Mouse (Mus musculus) brain, embryonic 14.5 days (tissue): Measurements from ENCODE around the gene Retreg1.

Experiments used
- CTCF ChIP-seq: fragments of 200-500 bp; IDR thresholded peaks from 2 replicates; pipeline ENCODE4 v1.5.1; 2012; ENCODE audit warnings: inconsistent platforms, mild to moderate bottlenecking, moderate library complexity, borderline replicate concordance; ENCODE audit not compliant: insufficient read depth, insufficient read length; ENCODE audit errors: extremely low read depth
- POLR2A ChIP-seq: fragments of 200-500 bp; IDR thresholded peaks from 2 replicates; pipeline ENCODE4 v1.6.1; 2012; ENCODE audit warnings: mild to moderate bottlenecking, inconsistent platforms, borderline replicate concordance; ENCODE audit not compliant: poor library complexity, insufficient read depth, insufficient read length, severe bottlenecking; ENCODE audit errors: extremely low read depth

- TF ChIP-seq POLR2A (no peak), CTCF (no peak)
Observed at GRCm38 (mm10) chr15:25794123-25794522, 48.9 kb upstream of the Retreg1 start.
